Mouse (Mus musculus) stomach, postnatal 0 days (tissue): Measurements from ENCODE around the gene Tfeb. TPM values are rescaled to one million over a fixed set of nuclear protein-coding genes. Genes with fewer than 3 reads are reported as not detected.

Source experiments
- ATAC-seq: fragments of 200-750 bp; cut with Nextera tagmentation; 2 replicates; pipeline ENCODE4 v1.8.0; 2017; ENCODE audit not compliant: low FRiP score, low TSS enrichment
- DNase-seq: peaks from one replicate; pipeline ENCODE4 v3.0.0-alpha.2; 2016; ENCODE audit warnings: low spot score
- H3K27ac ChIP-seq: fragments of 300-500 bp; sonication (generic); replicated peaks from 2 replicates; pipeline ENCODE4 v1.5.1; 2014; ENCODE audit warnings: mild to moderate bottlenecking, control low read depth
- H3K27me3 ChIP-seq: fragments of 300-500 bp; sonication (generic); 2 replicates; pipeline ENCODE4 v1.6.1; 2014; ENCODE audit warnings: low read length; ENCODE audit not compliant: control insufficient read depth, insufficient read depth
- H3K36me3 ChIP-seq: fragments of 300-500 bp; sonication (generic); 2 replicates; pipeline ENCODE4 v1.6.1; 2014; ENCODE audit warnings: low read length, mixed read lengths; ENCODE audit not compliant: control insufficient read depth, insufficient read depth
- H3K4me1 ChIP-seq: fragments of 300-500 bp; sonication (generic); replicated peaks from 2 replicates; pipeline ENCODE4 v1.6.1; 2014; ENCODE audit warnings: antibody characterized with exemption; ENCODE audit not compliant: control insufficient read depth, insufficient read depth
- H3K4me2 ChIP-seq: fragments of 300-500 bp; sonication (generic); replicated peaks from 2 replicates; pipeline ENCODE4 v1.6.1; 2014; ENCODE audit warnings: low read depth, mild to moderate bottlenecking, control low read depth, moderate library complexity
- H3K4me3 ChIP-seq: fragments of 300-500 bp; sonication (generic); 2 replicates; pipeline ENCODE4 v1.5.1; 2014; ENCODE audit warnings: low read depth, low read length, control low read depth
- H3K9ac ChIP-seq: fragments of 300-500 bp; sonication (generic); 2 replicates; pipeline ENCODE4 v1.6.1; 2014; ENCODE audit warnings: mild to moderate bottlenecking, low read length, control low read depth, mixed read lengths
- H3K9me3 ChIP-seq: fragments of 300-500 bp; sonication (generic); 2 replicates; pipeline ENCODE4 v1.6.1; 2016; ENCODE audit warnings: low read length; ENCODE audit not compliant: control insufficient read depth
- CTCF ChIP-seq: IDR thresholded peaks from 2 replicates; pipeline ENCODE4 v1.5.1; 2016; ENCODE audit warnings: antibody characterized with exemption, low read depth, mild to moderate bottlenecking, moderate library complexity
- EP300 ChIP-seq: optimal IDR thresholded peaks from 2 replicates; pipeline ENCODE3; 2016; ENCODE audit warnings: antibody characterized with exemption
- WGBS: fragments of 180-500 bp; shearing (Covaris S2); extraction: QIAGEN DNeasy Blood & Tissue Kit; methylation state at CpG from one replicate; pipeline ENCODE4 v1.1.7; 2014; 5-methylcytosine and 5-hydroxymethylcytosine counted together
- polyA plus RNA-seq: library from polyadenylated mRNA; unstranded; fragments of >200 nt; fragmentation: Nextera tagmentation; extraction: Ambion mirVana; gene quantifications from 2 replicates; pipeline ENCODE4 v1.2.1, GENCODE M21; 2015

Tfeb gene
- polyA plus RNA-seq, 1 experiment from 2014 or later = 10.4 TPM

GRCm38 (mm10) chr17:47783445-47784223, 46.8 kb downstream of the Tfeb start:
- H3K9ac ChIP-seq = no peak overlapping the region
- H3K4me1 ChIP-seq = no peaks in the 10 kb centered on the region
- H3K4me2 ChIP-seq = no peak overlapping the region
- no peaks in the 10 kb centered on the region for H3K36me3 ChIP-seq
- TF ChIP-seq CTCF = no peak
- no peak for TF ChIP-seq EP300
- H3K4me3 ChIP-seq = no peak overlapping the region
- DNase-seq (no peak), ATAC-seq (no peak)
- H3K27ac ChIP-seq = no peak overlapping the region
- whole genome bisulfite sequencing = 72% methylated on average over 8 of the region's 8 CpGs
- H3K9me3 ChIP-seq = no peaks in the 10 kb centered on the region
- H3K27me3 ChIP-seq = no peaks in the 10 kb centered on the region

- H3K4me1 ChIP-seq = no peaks in the 10 kb centered on the region
- no peaks in the 10 kb centered on the region for H3K9me3 ChIP-seq
- H3K9ac ChIP-seq = no peak overlapping the region
- no peak overlapping the region for H3K27ac ChIP-seq
- ATAC-seq (0 out of 2 replicates have a peak, but pooled peaks have one; percentile 13), DNase-seq (no peak)
- H3K4me2 ChIP-seq = no peak overlapping the region
- H3K4me3 ChIP-seq = no peak overlapping the region
- H3K27me3 ChIP-seq = no peaks in the 10 kb centered on the region
- WGBS = 80% methylated on average over 6 of the region's 6 CpGs
- TF ChIP-seq CTCF = no peak
- no peak for TF ChIP-seq EP300
- no peaks in the 10 kb centered on the region for H3K36me3 ChIP-seq
These were observed 47.6 kb downstream of the Tfeb start for GRCm38 (mm10) chr17:47784411-47784810.

GRCm38 (mm10) chr17:47787632-47788031, 50.8 kb downstream of the Tfeb start:
- TF ChIP-seq EP300 = no peak
- no peak for TF ChIP-seq CTCF
- no peaks in the 10 kb centered on the region for H3K9me3 ChIP-seq
- no peaks in the 10 kb centered on the region for H3K27me3 ChIP-seq
- H3K9ac ChIP-seq = no peak overlapping the region
- WGBS = 46% methylated on average over 8 of the region's 8 CpGs
- ATAC-seq (no peak), DNase-seq (no peak)
- H3K4me1 ChIP-seq = no peaks in the 10 kb centered on the region
- no peak overlapping the region for H3K4me3 ChIP-seq
- no peak overlapping the region for H3K27ac ChIP-seq
- no peaks in the 10 kb centered on the region; the same call in 1 of the 2 replicates for H3K36me3 ChIP-seq
- no peak overlapping the region for H3K4me2 ChIP-seq

GRCm38 (mm10) chr17:47788306-47788705, 51.5 kb downstream of the Tfeb start:
- Histone ChIP-seq H3K4me1 (no peaks in the 10 kb centered on the region), H3K9ac (no peak overlapping the region), H3K36me3 (no peaks in the 10 kb centered on the region; the same call in 1 of the 2 replicates), H3K4me2 (no peak overlapping the region), H3K9me3 (no peaks in the 10 kb centered on the region), H3K27me3 (no peaks in the 10 kb centered on the region), H3K4me3 (no peak overlapping the region), H3K27ac (no peak overlapping the region)
- ATAC-seq = no peak
- no peak for TF ChIP-seq CTCF
- no peak for TF ChIP-seq EP300
- WGBS = 17% methylated on average over 4 of the region's 4 CpGs
- DNase-seq = no peak

- Histone ChIP-seq H3K36me3 (no peaks in the 10 kb centered on the region; the same call in 1 of the 2 replicates), H3K9ac (no peak overlapping the region), H3K4me2 (no peak overlapping the region), H3K27me3 (no peaks in the 10 kb centered on the region), H3K9me3 (no peaks in the 10 kb centered on the region), H3K27ac (no peak overlapping the region), H3K4me3 (no peak overlapping the region), H3K4me1 (no peaks in the 10 kb centered on the region)
- DNase-seq (no peak), ATAC-seq (no peak)
- TF ChIP-seq CTCF = no peak
- no peak for TF ChIP-seq EP300
- WGBS = 89% methylated on average over 6 of the region's 6 CpGs
These were observed 52.2 kb downstream of the Tfeb start for GRCm38 (mm10) chr17:47788996-47789395.
